Mouse (Mus musculus): ENCODE data around the gene Sp1.

Gene Sp1

DNA sequence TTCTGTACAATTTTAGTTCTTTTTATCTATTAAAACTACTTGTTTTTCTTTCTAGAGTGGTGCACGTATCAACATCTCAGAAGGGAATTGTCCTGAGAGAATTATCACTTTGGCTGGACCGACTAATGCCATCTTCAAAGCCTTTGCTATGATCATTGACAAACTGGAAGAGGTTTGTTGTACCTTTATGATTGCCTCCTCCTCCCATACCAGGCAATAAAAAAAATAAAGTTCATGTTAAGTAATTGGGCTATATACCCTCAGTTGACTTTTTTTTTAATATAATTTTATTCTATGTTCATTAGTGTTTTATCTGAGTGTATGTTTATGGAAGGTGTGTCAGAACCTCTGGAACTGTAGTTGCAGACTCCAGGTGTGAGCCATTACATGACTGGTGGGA lies 68.6 kb downstream of the Sp1 start:
- DNase-seq (ENCODE audit: low spot score) = no peak

GRCm38 (mm10) chr15:102483136-102483535 lies 77.2 kb downstream of the Sp1 start:
- DNase-seq (ENCODE audit: low spot score) = no peak

DNA sequence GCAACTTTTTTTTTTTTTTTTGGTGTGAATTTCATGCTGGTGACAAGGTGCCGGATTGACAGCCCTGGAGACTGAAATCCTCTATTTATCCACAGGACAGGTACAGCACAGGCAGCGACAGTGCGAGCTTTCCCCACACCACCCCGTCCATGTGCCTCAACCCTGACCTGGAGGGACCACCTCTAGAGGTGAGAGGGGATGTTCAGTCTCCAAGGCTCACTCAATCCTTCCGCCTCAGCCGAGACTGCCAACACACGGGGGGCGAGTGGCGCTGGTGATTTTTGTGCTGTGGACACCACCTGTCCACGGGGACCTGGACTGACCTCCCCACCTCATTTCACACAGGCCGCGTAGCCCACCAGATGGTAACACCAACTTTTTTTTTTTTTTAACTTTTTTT lies 79.9 kb downstream of the Sp1 start:
- DNase-seq (ENCODE audit: low spot score) = no peak
